Mouse (Mus musculus) midbrain, embryonic 11.5 days (tissue): ENCODE results near the gene Uncx. TPM values are rescaled to one million over a fixed set of nuclear protein-coding genes. Genes with fewer than 3 reads are reported as not detected.
"Not testable (repeated sequence)": the region's sequence is repeated elsewhere in the genome, so short reads cannot be mapped to it uniquely, and the experiment has no call there.

Experiments
- ATAC-seq: fragments of 200-750 bp; cut with Nextera tagmentation; 2 replicates; pipeline ENCODE4 v1.8.0; 2017; ENCODE audit warnings: moderate TSS enrichment, moderate library complexity; ENCODE audit not compliant: low FRiP score
- DNase-seq: peaks from one replicate; pipeline ENCODE4 v3.0.0; 2015; ENCODE audit warnings: low spot score; ENCODE audit errors: missing footprints
- H3K27ac ChIP-seq: fragments of 300-500 bp; sonication (generic); 2 replicates; pipeline ENCODE4 v1.5.1; 2014; ENCODE audit warnings: low read depth, low read length
- H3K27me3 ChIP-seq: fragments of 300-500 bp; sonication (generic); 2 replicates; pipeline ENCODE4 v1.6.1; 2014; ENCODE audit warnings: mild to moderate bottlenecking, low read length, moderate library complexity, mixed read lengths; ENCODE audit not compliant: control insufficient read depth, insufficient read depth
- H3K36me3 ChIP-seq: fragments of 300-500 bp; sonication (generic); 2 replicates; pipeline ENCODE4 v1.6.1; 2014; ENCODE audit warnings: mild to moderate bottlenecking, low read length, moderate library complexity, mixed read lengths; ENCODE audit not compliant: control insufficient read depth, insufficient read depth
- H3K4me1 ChIP-seq: fragments of 300-500 bp; sonication (generic); 2 replicates; pipeline ENCODE4 v1.6.1; 2014; ENCODE audit warnings: low read length; ENCODE audit not compliant: control insufficient read depth, insufficient read depth
- H3K4me2 ChIP-seq: fragments of 300-500 bp; sonication (generic); 2 replicates; pipeline ENCODE4 v1.6.1; 2014; ENCODE audit warnings: mild to moderate bottlenecking, moderate library complexity
- H3K4me3 ChIP-seq: fragments of 300-500 bp; sonication (generic); 2 replicates; pipeline ENCODE4 v1.5.1; 2014; ENCODE audit warnings: low read depth, low read length
- H3K9ac ChIP-seq: fragments of 300-500 bp; sonication (generic); 2 replicates; pipeline ENCODE4 v1.6.1; 2014; ENCODE audit warnings: low read length
- H3K9me3 ChIP-seq: fragments of 300-500 bp; sonication (generic); 2 replicates; pipeline ENCODE4 v1.6.1; 2016; ENCODE audit warnings: low read length; ENCODE audit not compliant: control insufficient read depth
- WGBS: fragments of 180-500 bp; shearing (Covaris S2); extraction: QIAGEN DNeasy Blood & Tissue Kit; methylation state at CpG from one replicate; pipeline ENCODE4 v1.1.7; 2014; 5-methylcytosine and 5-hydroxymethylcytosine counted together
- polyA plus RNA-seq: library from polyadenylated mRNA; unstranded; fragments of >200 nt; fragmentation: Nextera tagmentation; extraction: Ambion mirVana; gene quantifications from 2 replicates; pipeline ENCODE4 v1.2.1, GENCODE M21; 2014

The Uncx gene
- polyA plus RNA-seq, 1 experiment from 2014 or later, result 41.8 TPM

GRCm38 (mm10) chr5:139587459-139587858 is 44.2 kb downstream of the Uncx start:
- not testable (repeated sequence) for H3K4me3 ChIP-seq, H3K36me3 ChIP-seq, ATAC-seq, H3K9me3 ChIP-seq, DNase-seq, H3K27ac ChIP-seq, H3K4me2 ChIP-seq, H3K9ac ChIP-seq
- 90% methylated on average over 4 of the region's 5 CpGs for WGBS
- Histone ChIP-seq H3K4me1 (peaks cover 11% of the 10 kb centered on the region), H3K27me3 (peaks cover 35% of the 10 kb centered on the region)

GRCm38 (mm10) chr5:139590682-139591360 is 47.5 kb downstream of the Uncx start:
- H3K4me2 ChIP-seq, H3K27ac ChIP-seq, H3K36me3 ChIP-seq, H3K27me3 ChIP-seq, ATAC-seq, H3K4me3 ChIP-seq, DNase-seq, H3K4me1 ChIP-seq, H3K9ac ChIP-seq, H3K9me3 ChIP-seq: not testable (repeated sequence)
- 46% methylated on average over 6 of the region's 6 CpGs for WGBS

GRCm38 (mm10) chr5:139592011-139592410 is 48.7 kb downstream of the Uncx start:
- DNase-seq (no peak), ATAC-seq (no peak)
- Histone ChIP-seq H3K36me3 (no peaks in the 10 kb centered on the region), H3K27me3 (no peaks in the 10 kb centered on the region), H3K4me1 (peaks cover 5% of the 10 kb centered on the region), H3K4me3 (no peak overlapping the region), H3K9ac (no peak overlapping the region), H3K27ac (no peak overlapping the region), H3K9me3 (no peaks in the 10 kb centered on the region; the same call in 1 of the 2 replicates), H3K4me2 (no peak overlapping the region)
- WGBS, result 84% methylated on average over 3 of the region's 3 CpGs

- Histone ChIP-seq H3K27me3 (no peaks in the 10 kb centered on the region), H3K4me1 (peaks cover 5% of the 10 kb centered on the region), H3K27ac (no peak overlapping the region), H3K4me3 (no peak overlapping the region), H3K4me2 (no peak overlapping the region), H3K9me3 (no peaks in the 10 kb centered on the region; the same call in 1 of the 2 replicates), H3K36me3 (no peaks in the 10 kb centered on the region), H3K9ac (no peak overlapping the region)
- ATAC-seq, result no peak
- DNase-seq, result no peak
- WGBS, result 59% methylated on average over 3 of the region's 3 CpGs
Measured at GRCm38 (mm10) chr5:139592850-139593249, 49.6 kb downstream of the Uncx start.

- H3K27me3 ChIP-seq, result no peaks in the 10 kb centered on the region; the same call in 1 of the 2 replicates
- H3K4me3 ChIP-seq, result no peak overlapping the region
- 26% methylated on average over 21 of the region's 21 CpGs for WGBS
- H3K36me3 ChIP-seq, result no peaks in the 10 kb centered on the region
- no peak for DNase-seq
- no peak overlapping the region for H3K4me2 ChIP-seq
- no peak for ATAC-seq
- H3K27ac ChIP-seq, result no peak overlapping the region
- H3K9me3 ChIP-seq, result no peaks in the 10 kb centered on the region
- no peak overlapping the region for H3K9ac ChIP-seq
- H3K4me1 ChIP-seq, result peaks cover 12% of the 10 kb centered on the region
Measured at GRCm38 (mm10) chr5:139593746-139594145, 50.5 kb downstream of the Uncx start.

GRCm38 (mm10) chr5:139595001-139595400 is 51.7 kb downstream of the Uncx start:
- Histone ChIP-seq H3K36me3 (no peaks in the 10 kb centered on the region), H3K4me2 (no peak overlapping the region), H3K27me3 (no peaks in the 10 kb centered on the region; the same call in 1 of the 2 replicates), H3K9me3 (no peaks in the 10 kb centered on the region), H3K4me3 (no peak overlapping the region), H3K27ac (no peak overlapping the region), H3K9ac (no peak overlapping the region), H3K4me1 (peaks cover 24% of the 10 kb centered on the region)
- no peak for ATAC-seq
- 88% methylated on average over 14 of the region's 14 CpGs for WGBS
- DNase-seq, result no peak

Other genes with a start within 250 kb of the Uncx start
- 2.4 TPM in 2 replicates for gene Adap1, start 217.9 kb upstream of the Uncx start, polyA plus RNA-seq
- gene Cox19, start 192.1 kb upstream of the Uncx start, polyA plus RNA-seq, result 124 and 133 TPM in 2 replicates
- not detected in 2 replicates for gene Cyp2w1, start 190.9 kb upstream of the Uncx start, polyA plus RNA-seq
- 1.5 and 2.7 TPM in 2 replicates for gene Gpr146, start 165.8 kb upstream of the Uncx start, polyA plus RNA-seq
- gene C130050O18Rik, start 138.2 kb upstream of the Uncx start, polyA plus RNA-seq, result 0.12 and 0.29 TPM in 2 replicates
- 1.9 and 2.5 TPM in 2 replicates for gene Gper1, start 120.3 kb upstream of the Uncx start, polyA plus RNA-seq
- gene 3110082I17Rik, start 83.0 kb upstream of the Uncx start, polyA plus RNA-seq, result 33.5 and 34.1 TPM in 2 replicates
- 4.4 and 6.9 TPM in 2 replicates for gene Zfand2a, start 58.9 kb upstream of the Uncx start, polyA plus RNA-seq
- 4.3 and 4.9 TPM in 2 replicates for gene Micall2, start 192.8 kb downstream of the Uncx start, polyA plus RNA-seq
- 23.8 and 26.3 TPM in 2 replicates for gene Ints1, start 232.2 kb downstream of the Uncx start, polyA plus RNA-seq
- 5.0 and 5.1 TPM in 2 replicates for gene Mafk, start 248.0 kb downstream of the Uncx start, polyA plus RNA-seq